Mouse (Mus musculus) liver, embryonic 11.5 days (tissue): Measurements from ENCODE around the gene Tmem108. TPM values are rescaled to one million over a fixed set of nuclear protein-coding genes. Genes with fewer than 3 reads are reported as not detected.

Experiments
- ATAC-seq: fragments of 200-750 bp; cut with Nextera tagmentation; replicated peaks from 2 replicates; pipeline ENCODE4 v1.8.0; 2017; ENCODE audit warnings: moderate number of reproducible peaks, mild to moderate bottlenecking, moderate TSS enrichment, moderate library complexity; ENCODE audit not compliant: low FRiP score
- DNase-seq: peaks from one replicate; pipeline ENCODE4 v3.0.0-alpha.2; 2017; ENCODE audit warnings: low spot score
- H3K27ac ChIP-seq: fragments of 300-500 bp; sonication (generic); 2 replicates; pipeline ENCODE4 v1.5.1; 2014; ENCODE audit warnings: mild to moderate bottlenecking, low read depth, low read length, control low read depth
- H3K27me3 ChIP-seq: fragments of 300-500 bp; sonication (generic); replicated peaks from 2 replicates; pipeline ENCODE4 v1.6.1; 2014; ENCODE audit warnings: low read length, mixed read lengths; ENCODE audit not compliant: control insufficient read depth, insufficient read depth
- H3K36me3 ChIP-seq: fragments of 300-500 bp; sonication (generic); 2 replicates; pipeline ENCODE4 v1.6.1; 2014; ENCODE audit warnings: mild to moderate bottlenecking, low read length, moderate library complexity, mixed read lengths; ENCODE audit not compliant: control insufficient read depth, insufficient read depth
- H3K4me1 ChIP-seq: fragments of 300-500 bp; sonication (generic); replicated peaks from 2 replicates; pipeline ENCODE4 v1.6.1; 2014; ENCODE audit warnings: low read length, mixed read lengths; ENCODE audit not compliant: control insufficient read depth, insufficient read depth
- H3K4me2 ChIP-seq: fragments of 300-500 bp; sonication (generic); 2 replicates; pipeline ENCODE4 v1.6.1; 2014; ENCODE audit warnings: mild to moderate bottlenecking, control low read depth, moderate library complexity
- H3K4me3 ChIP-seq: fragments of 300-500 bp; sonication (generic); 2 replicates; pipeline ENCODE4 v1.5.1; 2014; ENCODE audit warnings: low read depth, low read length, control low read depth
- H3K9ac ChIP-seq: fragments of 300-500 bp; sonication (generic); 2 replicates; pipeline ENCODE4 v1.6.1; 2014; ENCODE audit warnings: low read depth, low read length, control low read depth
- H3K9me3 ChIP-seq: fragments of 300-500 bp; sonication (generic); 2 replicates; pipeline ENCODE4 v1.6.1; 2016; ENCODE audit warnings: low read length, inconsistent platforms, mixed read lengths; ENCODE audit not compliant: control insufficient read depth
- WGBS: fragments of 180-500 bp; shearing (Covaris S2); extraction: QIAGEN DNeasy Blood & Tissue Kit; methylation state at CpG from one replicate; pipeline ENCODE4 v1.1.7; 2014; 5-methylcytosine and 5-hydroxymethylcytosine counted together
- polyA plus RNA-seq: library from polyadenylated mRNA; unstranded; fragments of >200 nt; fragmentation: Nextera tagmentation; extraction: Ambion mirVana; gene quantifications from 2 replicates; pipeline ENCODE4 v1.2.1, GENCODE M21; 2014

The Tmem108 gene
- polyA plus RNA-seq, 1 experiment from 2014 or later, result 17.6 TPM

DNA sequence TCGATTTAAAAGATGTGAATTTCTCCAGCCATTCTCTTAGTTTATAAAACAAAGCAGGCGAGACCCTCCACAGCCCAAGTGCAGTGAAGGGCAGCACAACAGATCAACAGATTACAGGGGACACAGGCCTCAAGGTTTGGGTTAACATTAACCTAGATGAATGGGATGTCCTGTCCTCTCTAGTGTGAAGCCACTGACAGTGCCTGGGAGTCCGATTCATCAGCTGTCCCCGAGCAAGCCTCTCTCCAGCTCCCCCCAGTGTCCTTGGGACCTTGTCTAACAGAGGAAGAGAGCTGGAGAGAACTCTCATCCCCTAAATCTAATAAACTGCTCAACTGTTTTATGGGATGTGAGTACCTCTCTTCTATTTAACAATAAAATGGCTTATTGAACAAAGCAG lies 48.4 kb downstream of the Tmem108 start:
- WGBS, result 76% methylated on average over 4 of the region's 4 CpGs
- no peaks in the 10 kb centered on the region; the same call in 1 of the 2 replicates for H3K4me1 ChIP-seq
- DNase-seq, result no peak

DNA sequence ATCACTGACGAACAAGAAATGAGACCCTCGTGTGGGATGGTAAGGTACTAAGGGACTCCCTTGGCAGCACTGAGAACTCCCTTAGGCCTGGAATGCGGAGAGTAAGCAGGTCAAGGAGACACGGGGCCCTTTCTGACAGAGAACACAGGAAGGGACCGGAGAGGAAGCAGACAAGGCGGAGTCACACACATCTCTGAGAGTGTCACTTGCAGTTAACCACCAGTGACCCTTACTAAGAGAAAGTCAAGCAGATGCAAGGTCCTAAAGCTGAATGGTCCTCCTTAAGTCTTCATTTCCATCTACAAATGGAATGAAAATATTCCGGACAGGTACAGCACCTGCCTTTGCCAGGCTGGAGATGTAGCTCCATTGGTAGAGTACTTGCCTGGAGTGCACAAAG lies 48.9 kb downstream of the Tmem108 start:
- no peak overlapping the region for H3K4me3 ChIP-seq
- ATAC-seq, result no peak
- no peaks in the 10 kb centered on the region; the same call in 1 of the 2 replicates for H3K4me1 ChIP-seq
- H3K9me3 ChIP-seq, result no peaks in the 10 kb centered on the region
- no peaks in the 10 kb centered on the region for H3K36me3 ChIP-seq
- H3K27me3 ChIP-seq, result no peaks in the 10 kb centered on the region
- no peak overlapping the region for H3K9ac ChIP-seq
- no peak overlapping the region for H3K27ac ChIP-seq
- WGBS, result 58% methylated on average over 7 of the region's 7 CpGs
- no peak overlapping the region for H3K4me2 ChIP-seq
- DNase-seq, result no peak

More for the DNA sequence above, 48.4 kb downstream of the Tmem108 start:
- no peak overlapping the region for H3K4me2 ChIP-seq
- H3K27me3 ChIP-seq, result no peaks in the 10 kb centered on the region
- H3K27ac ChIP-seq, result no peak overlapping the region
- no peaks in the 10 kb centered on the region for H3K9me3 ChIP-seq
- H3K4me3 ChIP-seq, result no peak overlapping the region
- ATAC-seq, result no peak
- H3K36me3 ChIP-seq, result no peaks in the 10 kb centered on the region
- no peak overlapping the region for H3K9ac ChIP-seq

DNA sequence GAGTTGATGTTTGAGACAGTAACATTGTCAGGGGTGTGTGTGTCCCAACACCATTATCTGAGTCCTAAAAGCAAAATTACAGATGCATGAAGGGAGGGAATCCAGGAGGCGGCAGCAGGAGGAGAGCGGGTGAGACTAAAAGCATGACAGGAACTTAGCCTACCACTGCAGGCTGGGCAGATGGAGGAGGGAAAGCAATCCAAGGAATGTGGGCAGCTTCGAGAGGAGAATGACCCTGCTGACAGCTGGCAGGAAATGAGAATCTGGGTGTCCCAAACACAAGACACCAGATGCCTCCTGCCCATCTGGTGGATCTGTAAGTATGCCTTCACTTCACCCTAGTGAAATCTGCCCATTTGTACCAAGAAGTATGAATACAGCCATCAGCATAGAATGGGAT lies 51.9 kb downstream of the Tmem108 start:
- Histone ChIP-seq H3K4me2 (no peak overlapping the region), H3K4me1 (no peaks in the 10 kb centered on the region; the same call in 1 of the 2 replicates), H3K4me3 (no peak overlapping the region), H3K27ac (no peak overlapping the region), H3K27me3 (no peaks in the 10 kb centered on the region), H3K9ac (no peak overlapping the region), H3K9me3 (no peaks in the 10 kb centered on the region), H3K36me3 (no peaks in the 10 kb centered on the region)
- WGBS, result 44% methylated on average over 3 of the region's 3 CpGs
- no peak for DNase-seq
- ATAC-seq, result no peak

DNA sequence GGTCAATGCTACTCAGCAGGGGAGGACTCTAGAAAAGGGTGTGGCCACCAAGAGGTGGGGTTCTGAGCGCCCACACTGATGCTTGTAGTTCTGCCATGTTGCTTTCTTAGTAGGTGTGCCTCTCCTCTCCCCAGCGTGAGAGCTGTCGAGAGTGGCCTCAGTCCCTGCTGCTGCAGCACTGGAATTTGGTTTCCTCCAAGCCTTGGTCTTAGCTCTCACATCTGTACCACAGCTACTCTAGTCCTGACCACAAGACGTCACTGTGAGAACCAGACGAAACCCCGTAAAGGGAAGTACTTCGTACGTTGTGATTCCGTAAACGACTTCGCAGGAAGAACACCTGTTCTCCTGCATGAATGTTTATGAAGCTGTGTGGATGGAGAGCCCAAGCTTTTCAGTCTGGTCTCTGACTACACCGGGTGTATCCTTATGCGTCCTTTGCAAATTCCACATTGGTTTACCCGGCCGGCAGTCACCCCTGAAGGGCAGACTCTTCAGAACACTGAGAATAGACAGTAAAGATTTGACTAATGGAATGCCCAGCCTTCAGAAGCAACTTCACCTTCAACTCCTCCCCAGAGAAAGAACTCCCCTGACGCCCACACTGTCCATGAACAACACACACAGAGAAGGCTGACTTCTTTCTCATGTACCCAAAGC lies 53.0 kb downstream of the Tmem108 start:
- DNase-seq, result no peak
- H3K4me2 ChIP-seq, result no peak overlapping the region
- no peaks in the 10 kb centered on the region for H3K36me3 ChIP-seq

DNA sequence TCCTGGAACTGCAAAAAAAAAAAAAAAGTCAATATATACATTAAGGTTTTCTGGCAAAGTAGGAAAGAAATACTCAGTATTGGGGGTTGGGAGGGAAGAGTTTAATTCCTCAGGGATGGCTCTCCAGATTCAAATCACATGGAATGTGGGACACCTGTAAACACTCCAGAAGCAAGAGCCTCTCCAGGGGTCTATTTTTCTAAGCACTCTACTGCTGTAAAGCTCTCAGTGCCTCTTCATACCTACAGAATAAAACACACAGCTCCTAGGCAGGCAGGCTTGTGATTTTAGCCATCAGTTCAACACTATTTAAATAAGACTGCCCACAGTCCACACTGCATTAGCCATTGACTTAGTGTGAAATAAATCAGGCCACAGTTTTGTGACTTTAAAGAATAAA lies 53.8 kb downstream of the Tmem108 start:
- Histone ChIP-seq H3K27me3 (no peaks in the 10 kb centered on the region), H3K36me3 (no peaks in the 10 kb centered on the region), H3K4me2 (no peak overlapping the region), H3K9me3 (no peaks in the 10 kb centered on the region), H3K4me3 (no peak overlapping the region), H3K4me1 (no peaks in the 10 kb centered on the region; the same call in 1 of the 2 replicates), H3K9ac (no peak overlapping the region), H3K27ac (no peak overlapping the region)
- DNase-seq (no peak), ATAC-seq (no peak)

More for the DNA sequence above, 53.0 kb downstream of the Tmem108 start:
- H3K27ac ChIP-seq, result no peak overlapping the region
- H3K27me3 ChIP-seq, result no peaks in the 10 kb centered on the region
- 52% methylated on average over 16 of the region's 16 CpGs for WGBS
- no peaks in the 10 kb centered on the region for H3K9me3 ChIP-seq
- ATAC-seq, result no peak
- no peaks in the 10 kb centered on the region; the same call in 1 of the 2 replicates for H3K4me1 ChIP-seq
- no peak overlapping the region for H3K9ac ChIP-seq
- H3K4me3 ChIP-seq, result no peak overlapping the region

DNA sequence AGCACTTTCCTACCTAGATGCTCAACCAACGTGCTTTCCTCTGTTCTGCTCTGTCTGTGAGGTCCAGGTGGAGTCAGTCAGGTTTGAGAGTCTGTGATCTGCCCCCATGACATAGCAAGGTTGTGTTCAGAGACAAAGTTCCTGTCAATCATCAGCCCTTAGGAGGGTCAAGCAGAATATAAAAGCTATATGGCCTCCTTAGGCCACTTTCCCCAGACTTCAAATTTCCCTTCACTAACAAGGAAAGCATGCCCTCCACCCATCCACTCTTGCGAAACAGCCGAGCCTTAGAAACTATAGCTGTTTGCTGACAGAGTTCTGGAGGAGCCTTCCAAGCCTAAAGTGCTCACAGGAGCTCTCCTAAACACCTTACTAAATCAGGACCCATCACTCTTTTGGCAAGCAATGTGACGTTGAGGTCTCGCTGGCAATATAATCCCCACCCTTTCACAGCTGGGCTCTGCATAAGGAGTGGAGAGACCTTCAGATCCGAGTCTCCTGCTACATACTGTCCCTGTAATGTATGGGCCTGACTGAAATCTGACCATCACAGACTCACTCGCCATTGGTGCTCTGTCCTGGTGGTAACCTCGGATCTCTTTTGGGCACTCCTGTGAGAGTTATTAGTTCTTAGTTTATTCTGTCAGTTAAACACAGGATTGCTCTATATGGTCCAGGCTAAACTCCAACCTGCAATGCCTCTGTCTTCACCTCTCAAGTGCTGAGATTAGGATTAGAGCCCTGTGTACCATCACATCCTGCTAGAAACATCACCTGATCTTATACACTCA lies 54.4 kb downstream of the Tmem108 start:
- no peaks in the 10 kb centered on the region for H3K27me3 ChIP-seq

DNA sequence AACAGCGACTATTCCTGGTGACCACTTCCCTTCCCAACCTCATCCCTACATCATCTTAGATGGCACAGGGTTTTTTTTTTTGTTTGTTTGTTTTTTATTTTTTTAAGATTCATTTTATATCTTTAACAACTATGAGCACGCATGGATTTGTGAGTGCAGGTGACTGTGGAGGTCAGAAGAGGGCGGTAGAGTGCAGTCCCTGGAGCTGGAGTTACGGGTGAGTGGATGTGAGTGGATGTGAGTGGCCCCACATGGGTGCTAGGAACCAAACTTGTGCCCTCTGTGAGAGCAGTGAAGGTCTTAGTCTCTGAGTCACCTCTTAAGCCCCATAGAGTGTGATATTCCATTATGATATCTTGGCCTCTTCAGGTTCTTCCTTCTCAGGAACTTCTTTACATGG lies 55.9 kb downstream of the Tmem108 start:
- no peaks in the 10 kb centered on the region for H3K4me1 ChIP-seq
- no peak overlapping the region for H3K27ac ChIP-seq
- H3K9me3 ChIP-seq, result no peaks in the 10 kb centered on the region
- WGBS, result 77% methylated on average over 4 of the region's 4 CpGs
- no peaks in the 10 kb centered on the region for H3K27me3 ChIP-seq
- no peak for ATAC-seq
- no peak overlapping the region for H3K4me2 ChIP-seq
- H3K4me3 ChIP-seq, result no peak overlapping the region
- no peaks in the 10 kb centered on the region for H3K36me3 ChIP-seq
- H3K9ac ChIP-seq, result no peak overlapping the region
- no peak for DNase-seq

More for the DNA sequence above, 54.4 kb downstream of the Tmem108 start:
- no peaks in the 10 kb centered on the region for H3K9me3 ChIP-seq
- no peaks in the 10 kb centered on the region for H3K36me3 ChIP-seq
- WGBS, result 76% methylated on average over 8 of the region's 8 CpGs
- no peak overlapping the region for H3K9ac ChIP-seq
- ATAC-seq (no peak), DNase-seq (no peak)
- H3K27ac ChIP-seq, result no peak overlapping the region
- no peak overlapping the region for H3K4me3 ChIP-seq
- H3K4me1 ChIP-seq, result no peaks in the 10 kb centered on the region
- no peak overlapping the region for H3K4me2 ChIP-seq

DNA sequence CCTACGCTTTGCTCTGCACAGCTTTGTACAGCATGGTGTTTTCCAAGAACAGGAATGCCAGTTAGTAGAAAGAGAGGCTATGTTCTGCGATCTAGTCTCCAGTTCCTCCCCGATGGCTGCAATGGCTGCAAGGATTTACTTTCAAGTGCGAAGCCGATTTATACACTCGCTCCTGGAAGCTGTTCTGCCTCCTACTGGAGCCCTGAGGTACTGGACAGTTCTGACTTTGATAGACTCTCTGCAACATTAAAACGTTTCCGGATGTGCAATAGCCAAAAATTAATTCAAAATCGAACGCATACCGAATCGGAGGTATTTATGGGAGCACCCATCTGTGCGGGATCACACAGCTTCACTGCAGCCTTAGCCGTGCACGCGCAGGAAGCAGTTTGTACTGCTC lies 58.6 kb downstream of the Tmem108 start:
- WGBS, result 83% methylated on average over 16 of the region's 16 CpGs
- no peak overlapping the region for H3K4me2 ChIP-seq
- H3K27me3 ChIP-seq, result no peaks in the 10 kb centered on the region
- H3K27ac ChIP-seq, result no peak overlapping the region
- no peak for DNase-seq
- H3K9me3 ChIP-seq, result no peaks in the 10 kb centered on the region
- no peak overlapping the region for H3K9ac ChIP-seq
- H3K36me3 ChIP-seq, result no peaks in the 10 kb centered on the region
- H3K4me1 ChIP-seq, result no peaks in the 10 kb centered on the region
- no peak for ATAC-seq
- H3K4me3 ChIP-seq, result no peak overlapping the region

DNA sequence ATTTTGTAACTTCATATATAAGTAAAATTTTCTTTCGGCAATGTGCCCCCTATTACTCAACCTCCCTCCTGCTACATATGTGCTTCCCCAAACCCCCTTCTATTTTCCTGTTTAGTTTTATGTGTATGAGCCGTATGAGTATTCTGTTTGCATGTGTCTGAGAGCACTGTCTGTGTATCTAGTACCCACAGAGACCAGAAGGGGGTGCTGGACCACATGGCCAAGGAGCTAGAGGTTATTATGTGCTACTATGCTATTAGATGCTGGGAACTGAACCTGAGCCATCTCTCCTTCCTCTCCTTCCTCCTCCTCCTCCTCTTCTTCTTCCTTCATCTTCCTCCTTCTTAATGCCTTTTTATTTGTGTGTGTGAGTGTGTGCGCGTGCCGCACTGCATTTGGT lies 59.2 kb downstream of the Tmem108 start:
- Histone ChIP-seq H3K9ac (no peak overlapping the region), H3K9me3 (no peaks in the 10 kb centered on the region), H3K4me2 (no peak overlapping the region), H3K4me3 (no peak overlapping the region), H3K27me3 (no peaks in the 10 kb centered on the region), H3K4me1 (no peaks in the 10 kb centered on the region), H3K27ac (no peak overlapping the region), H3K36me3 (no peaks in the 10 kb centered on the region)
- DNase-seq (no peak), ATAC-seq (no peak)
- WGBS, result 77% methylated on average over 5 of the region's 5 CpGs
